Mouse (Mus musculus): ENCODE measurements around the gene Hormad1.

GRCm38 (mm10) chr3:95635636-95636035 lies 76.2 kb downstream of the Hormad1 start:
- TF ChIP-seq CTCF (conservative IDR thresholded peaks at IDR 0.05; ENCODE audit: low read length) (no peak), POU5F1 (IDR thresholded peaks at IDR 0.05; ENCODE audit: borderline replicate concordance, low read length) (no peak), NANOG (IDR thresholded peaks at IDR 0.05; ENCODE audit: borderline replicate concordance, low read length) (no peak)

All from E14TG2a.4 (cell line).